Mouse (Mus musculus): ENCODE data around the gene Pask. TPM values are rescaled to one million over a fixed set of nuclear protein-coding genes. Genes with fewer than 3 reads are reported as not detected.
A peak's percentile ranks its signal among the peaks of the same experiment; 100 is the strongest.

Gene Pask
- polyA plus RNA-seq, 1 experiment from 2014 or later: 17.8 TPM

DNA sequence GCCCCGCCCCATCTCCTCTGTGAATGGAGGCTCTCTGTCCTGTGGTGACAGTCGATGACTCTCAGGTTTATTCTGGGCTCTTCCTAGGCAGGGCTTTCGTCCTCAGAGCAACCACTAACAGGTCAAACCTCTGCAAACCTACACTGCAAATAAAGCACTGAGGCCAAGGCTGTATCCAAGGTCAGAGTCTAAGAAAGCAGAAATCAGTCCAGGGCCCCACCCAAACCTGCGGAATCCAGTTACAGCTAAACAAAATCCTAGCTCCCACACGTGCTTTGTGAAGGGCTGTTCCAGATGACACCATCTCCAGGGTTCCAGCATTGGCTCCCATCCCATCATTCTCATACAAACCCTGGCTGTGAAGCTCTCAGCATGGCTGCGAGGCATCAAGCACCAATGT lies 67.7 kb downstream of the Pask start:
- Histone ChIP-seq H3K4me2 (no peak overlapping the region), H3K4me1 (no peaks in the 10 kb centered on the region), H3K9ac (no peak overlapping the region), H3K4me3 (no peak overlapping the region), H3K9me3 (no peaks in the 10 kb centered on the region), H3K36me3 (0 out of 2 replicates have a peak, but pooled peaks cover 14% of the 10 kb centered on the region), H3K27ac (no peak overlapping the region), H3K27me3 (no peaks in the 10 kb centered on the region)
- WGBS: 71% methylated on average over 6 of the region's 6 CpGs
- no peak for ATAC-seq (ENCODE audit: borderline replicate concordance, extremely low read depth, low FRiP score, low TSS enrichment)

DNA sequence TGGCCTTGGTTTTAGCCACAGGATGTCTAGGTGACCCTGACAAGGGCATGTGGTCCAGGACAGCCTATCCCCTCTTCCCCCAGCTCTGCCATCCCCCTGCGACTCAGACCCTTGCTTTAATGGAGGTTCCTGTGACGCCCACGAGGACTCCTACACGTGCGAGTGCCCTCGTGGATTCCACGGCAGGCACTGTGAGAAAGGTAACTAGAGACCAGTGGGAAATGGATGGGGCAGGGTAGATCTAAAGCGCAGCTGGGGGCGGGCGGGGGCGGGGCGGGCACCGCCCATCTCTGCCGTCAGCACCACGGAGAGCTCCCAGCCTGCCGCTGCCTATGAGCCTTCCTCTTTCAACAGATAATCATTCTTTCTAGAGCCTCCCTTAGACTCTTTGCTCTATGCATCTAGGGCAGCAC lies 70.9 kb downstream of the Pask start:
- Histone ChIP-seq H3K9ac (no peak overlapping the region), H3K4me2 (no peak overlapping the region), H3K4me1 (no peaks in the 10 kb centered on the region), H3K4me3 (no peak overlapping the region), H3K27me3 (no peaks in the 10 kb centered on the region), H3K27ac (no peak overlapping the region), H3K9me3 (no peaks in the 10 kb centered on the region), H3K36me3 (0 out of 2 replicates have a peak, but pooled peaks cover 14% of the 10 kb centered on the region)
- WGBS: 5% methylated on average over 16 of the region's 16 CpGs
- ATAC-seq (ENCODE audit: borderline replicate concordance, extremely low read depth, low FRiP score, low TSS enrichment): peak; percentile 37; the same call in 1 of the 2 replicates

DNA sequence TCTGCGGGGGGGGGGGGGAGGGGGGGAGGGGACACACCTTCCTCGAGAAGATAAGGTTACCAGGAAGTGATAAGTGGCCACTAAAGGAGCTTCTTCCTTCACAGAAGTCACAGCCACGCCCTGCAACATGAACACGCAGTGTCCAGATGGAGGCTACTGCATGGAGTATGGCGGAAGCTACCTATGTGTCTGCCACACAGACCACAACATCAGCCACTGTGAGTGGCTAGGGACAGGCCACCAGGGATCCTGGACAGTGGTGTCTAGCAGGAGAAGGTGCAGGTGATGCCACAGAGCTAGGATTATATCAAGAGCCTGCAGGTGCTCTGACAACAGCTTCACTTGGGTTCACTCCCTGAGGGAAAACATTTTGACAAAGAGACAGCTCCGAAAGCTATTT lies 71.5 kb downstream of the Pask start:
- Histone ChIP-seq H3K36me3 (0 out of 2 replicates have a peak, but pooled peaks cover 11% of the 10 kb centered on the region), H3K4me2 (no peak overlapping the region), H3K27ac (no peak overlapping the region), H3K4me3 (no peak overlapping the region), H3K9ac (no peak overlapping the region), H3K4me1 (no peaks in the 10 kb centered on the region), H3K27me3 (no peaks in the 10 kb centered on the region), H3K9me3 (no peaks in the 10 kb centered on the region)
- 76% methylated on average over 5 of the region's 6 CpGs for WGBS
- ATAC-seq (ENCODE audit: borderline replicate concordance, extremely low read depth, low FRiP score, low TSS enrichment): no peak

DNA sequence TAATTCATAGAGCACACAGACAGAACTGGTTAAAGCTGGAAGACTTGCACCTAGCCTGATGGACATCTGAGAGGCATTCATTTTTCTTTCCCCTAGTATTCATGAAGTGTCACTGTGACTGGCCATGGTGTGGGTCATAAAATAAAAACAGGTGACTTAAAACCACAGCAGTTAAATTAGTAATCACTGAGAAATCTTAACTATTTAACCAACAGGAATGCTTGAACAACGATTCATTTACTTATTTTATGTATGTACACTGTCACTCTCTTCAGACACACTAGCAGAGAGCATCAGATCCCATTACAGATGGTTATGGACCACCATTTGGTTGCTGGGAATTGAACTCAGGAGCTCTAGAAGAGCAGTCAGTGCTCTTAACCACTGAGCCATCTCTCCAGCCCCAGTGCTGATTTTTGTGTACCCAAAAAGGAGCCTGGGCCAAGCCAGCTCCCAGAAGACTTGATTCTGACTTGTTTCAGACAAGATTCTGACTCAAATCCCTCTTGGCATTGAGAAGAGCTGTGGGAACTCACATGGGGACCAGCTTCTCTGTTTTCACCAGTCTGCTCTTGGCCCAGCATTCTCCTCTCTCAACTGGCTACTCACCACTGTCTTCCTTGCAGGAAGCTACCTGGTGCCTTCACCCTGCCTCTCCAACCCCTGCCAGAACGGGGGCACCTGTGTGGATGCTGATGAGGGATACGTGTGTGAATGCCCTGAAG lies 72.6 kb downstream of the Pask start:
- Histone ChIP-seq H3K9ac (no peak overlapping the region), H3K27ac (no peak overlapping the region), H3K4me2 (no peak overlapping the region), H3K4me1 (no peaks in the 10 kb centered on the region), H3K4me3 (no peak overlapping the region), H3K9me3 (no peaks in the 10 kb centered on the region), H3K27me3 (no peaks in the 10 kb centered on the region), H3K36me3 (0 out of 2 replicates have a peak, but pooled peaks cover 11% of the 10 kb centered on the region)
- WGBS: 69% methylated on average over 3 of the region's 3 CpGs
- ATAC-seq (ENCODE audit: borderline replicate concordance, extremely low read depth, low FRiP score, low TSS enrichment): no peak

DNA sequence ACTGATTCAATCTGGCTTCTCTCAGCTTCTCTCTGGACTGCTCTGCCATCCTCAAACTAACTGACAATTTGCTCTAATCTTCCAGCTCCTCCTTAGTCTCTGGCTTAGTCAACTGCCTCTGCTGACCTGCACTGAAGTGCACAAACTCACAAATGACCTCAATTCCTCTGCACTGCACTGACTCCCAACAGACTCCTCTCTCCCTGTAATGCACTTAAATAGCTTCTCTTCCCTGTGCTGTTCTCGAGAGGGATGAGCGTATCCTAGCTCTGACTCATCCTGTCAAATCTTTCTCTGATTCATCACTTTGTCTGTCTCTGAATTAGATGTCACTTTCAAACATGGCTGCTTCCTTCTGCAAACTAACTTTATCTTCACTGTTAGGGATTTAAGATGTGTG lies 75.0 kb downstream of the Pask start:
- Histone ChIP-seq H3K27me3 (no peaks in the 10 kb centered on the region), H3K36me3 (no peaks in the 10 kb centered on the region), H3K4me1 (no peaks in the 10 kb centered on the region), H3K9ac (no peak overlapping the region), H3K9me3 (no peaks in the 10 kb centered on the region), H3K27ac (no peak overlapping the region), H3K4me3 (no peak overlapping the region), H3K4me2 (no peak overlapping the region)
- 84% methylated on average over 2 of the region's 2 CpGs for WGBS
- no peak for ATAC-seq (ENCODE audit: borderline replicate concordance, extremely low read depth, low FRiP score, low TSS enrichment)

DNA sequence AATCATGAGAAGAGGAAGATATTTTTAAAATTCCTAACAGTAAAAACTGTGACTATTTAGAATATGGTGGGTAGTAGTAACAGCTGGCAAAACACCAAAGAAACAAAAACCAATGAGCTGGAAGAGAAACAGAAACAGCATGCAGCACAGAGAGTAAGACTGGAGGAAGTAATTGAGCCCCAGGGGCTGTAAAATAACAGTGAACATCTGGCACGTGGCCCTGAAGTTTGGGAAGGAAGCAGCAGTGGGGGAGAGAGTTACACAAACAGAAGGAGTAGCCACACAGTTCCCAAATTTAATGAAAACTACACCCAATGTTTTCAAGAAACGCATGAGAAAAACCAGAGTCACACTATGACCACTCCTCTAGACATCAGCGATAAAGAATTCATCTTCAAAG lies 76.1 kb downstream of the Pask start:
- 56% methylated on average over 3 of the region's 3 CpGs for WGBS

More for the DNA sequence above, 76.1 kb downstream of the Pask start:
- Histone ChIP-seq H3K4me3 (no peak overlapping the region), H3K4me1 (no peaks in the 10 kb centered on the region), H3K36me3 (no peaks in the 10 kb centered on the region), H3K9ac (no peak overlapping the region), H3K27me3 (no peaks in the 10 kb centered on the region), H3K4me2 (no peak overlapping the region), H3K9me3 (no peaks in the 10 kb centered on the region), H3K27ac (no peak overlapping the region)
- no peak for ATAC-seq (ENCODE audit: borderline replicate concordance, extremely low read depth, low FRiP score, low TSS enrichment)

Small RNA genes lying within 50 kb of the gene (microRNA-seq; reads per million reads assigned to microRNA genes)
- gene Mir6345 (not detected), gene Mir6901 (1.5 reads per million), gene Mir6902 (0.56 reads per million)

Other genes starting within 250 kb of the Pask start
- gene Kif1a, start 241.5 kb downstream of the Pask start, polyA plus RNA-seq (2015; fragmentation: Nextera tagmentation; extraction: Ambion mirVana): 6.5 and 10.8 TPM in 2 replicates
- not detected in 2 replicates for gene Agxt, start 208.2 kb downstream of the Pask start, polyA plus RNA-seq (2015; fragmentation: Nextera tagmentation; extraction: Ambion mirVana)
- gene 2310007B03Rik, start 182.5 kb downstream of the Pask start, polyA plus RNA-seq (2015; fragmentation: Nextera tagmentation; extraction: Ambion mirVana): 14.1 and 16.7 TPM in 2 replicates
- 3.2 and 3.7 TPM in 2 replicates for gene Crocc2, start 174.8 kb downstream of the Pask start, polyA plus RNA-seq (2015; fragmentation: Nextera tagmentation; extraction: Ambion mirVana)
- 19.6 and 23.2 TPM in 2 replicates for gene Sned1, start 107.6 kb downstream of the Pask start, polyA plus RNA-seq (2015; fragmentation: Nextera tagmentation; extraction: Ambion mirVana)
- gene Mterf4, start 37.6 kb downstream of the Pask start, polyA plus RNA-seq (2015; fragmentation: Nextera tagmentation; extraction: Ambion mirVana): 29.5 and 32.7 TPM in 2 replicates
- 63.3 and 70.5 TPM in 2 replicates for gene Ppp1r7, start 628 bp downstream of the Pask start, polyA plus RNA-seq (2015; fragmentation: Nextera tagmentation; extraction: Ambion mirVana)
- gene Ano7, start 30.4 kb upstream of the Pask start, polyA plus RNA-seq (2015; fragmentation: Nextera tagmentation; extraction: Ambion mirVana): 0.07 and 0.38 TPM in 2 replicates
- gene Hdlbp, start 135.3 kb upstream of the Pask start, polyA plus RNA-seq (2015; fragmentation: Nextera tagmentation; extraction: Ambion mirVana): 158 and 159 TPM in 2 replicates
- gene Farp2, start 168.6 kb upstream of the Pask start, polyA plus RNA-seq (2015; fragmentation: Nextera tagmentation; extraction: Ambion mirVana): 6.1 and 6.3 TPM in 2 replicates

Measured in lung, embryonic 15.5 days (tissue).